Mouse (Mus musculus) limb, embryonic 13.5 days (tissue): ENCODE measurements around the gene Gm49336. TPM values are rescaled to one million over a fixed set of nuclear protein-coding genes. Genes with fewer than 3 reads are reported as not detected.

Experiments used
- ATAC-seq: fragments of 200-750 bp; cut with Nextera tagmentation; 2 replicates; pipeline ENCODE4 v1.8.0; 2017; ENCODE audit warnings: low read depth, moderate number of reproducible peaks, moderate TSS enrichment; ENCODE audit not compliant: low FRiP score
- H3K27ac ChIP-seq: fragments of 300-500 bp; sonication (generic); 2 replicates; pipeline ENCODE4 v1.5.1; 2015; ENCODE audit warnings: inconsistent platforms, mild to moderate bottlenecking, moderate library complexity
- H3K27me3 ChIP-seq: fragments of 300-500 bp; sonication (generic); 2 replicates; pipeline ENCODE4 v1.6.1; 2015; ENCODE audit warnings: mild to moderate bottlenecking, inconsistent platforms
- H3K36me3 ChIP-seq: fragments of 300-500 bp; sonication (generic); 2 replicates; pipeline ENCODE4 v1.6.1; 2015; ENCODE audit warnings: inconsistent platforms, mild to moderate bottlenecking, moderate library complexity
- H3K4me1 ChIP-seq: fragments of 300-500 bp; sonication (generic); 2 replicates; pipeline ENCODE4 v1.6.1; 2015; ENCODE audit warnings: inconsistent platforms
- H3K4me2 ChIP-seq: fragments of 300-500 bp; sonication (generic); replicated peaks from 2 replicates; pipeline ENCODE4 v1.6.1; 2015; ENCODE audit warnings: inconsistent platforms, mild to moderate bottlenecking, moderate library complexity
- H3K4me3 ChIP-seq: fragments of 300-500 bp; sonication (generic); 2 replicates; pipeline ENCODE4 v1.5.1; 2015; ENCODE audit warnings: moderate library complexity, mild to moderate bottlenecking, inconsistent platforms
- H3K9ac ChIP-seq: fragments of 300-500 bp; sonication (generic); 2 replicates; pipeline ENCODE4 v1.6.1; 2015; ENCODE audit warnings: mild to moderate bottlenecking, inconsistent platforms
- H3K9me3 ChIP-seq: fragments of 300-500 bp; sonication (generic); 2 replicates; pipeline ENCODE4 v1.6.1; 2016; ENCODE audit warnings: inconsistent platforms
- WGBS: fragments of 180-500 bp; shearing (Covaris S2); methylation state at CpG from one replicate; pipeline ENCODE4 v1.1.7; 2015; 5-methylcytosine and 5-hydroxymethylcytosine counted together
- polyA plus RNA-seq: library from polyadenylated mRNA; unstranded; fragments of >200 nt; fragmentation: Nextera tagmentation; extraction: Ambion mirVana; gene quantifications from 2 replicates; pipeline ENCODE4 v1.2.1, GENCODE M21; 2015

Gm49336 gene
- polyA plus RNA-seq, 1 experiment from 2014 or later = 51.6 TPM

- H3K4me1 ChIP-seq = peaks cover 13% of the 10 kb centered on the region
These were observed 11.0 kb upstream of the Gm49336 start for GRCm38 (mm10) chr14:60262316-60262715.

GRCm38 (mm10) chr14:60257851-60258250 lies 6.5 kb upstream of the Gm49336 start:
- Histone ChIP-seq H3K27me3 (no peaks in the 10 kb centered on the region), H3K36me3 (no peaks in the 10 kb centered on the region), H3K4me1 (no peaks in the 10 kb centered on the region), H3K9me3 (no peaks in the 10 kb centered on the region), H3K27ac (no peak overlapping the region), H3K4me3 (no peak overlapping the region), H3K4me2 (no peak overlapping the region), H3K9ac (no peak overlapping the region)
- ATAC-seq = no peak
- WGBS = 95% methylated on average over 1 of the region's 1 CpGs

More at GRCm38 (mm10) chr14:60262316-60262715, 11.0 kb upstream of the Gm49336 start:
- H3K9me3 ChIP-seq = no peaks in the 10 kb centered on the region
- H3K4me2 ChIP-seq = no peak overlapping the region
- ATAC-seq = no peak
- no peak overlapping the region for H3K27ac ChIP-seq
- no peaks in the 10 kb centered on the region for H3K36me3 ChIP-seq
- WGBS = 77% methylated on average over 7 of the region's 7 CpGs
- no peak overlapping the region; the same call in 1 of the 2 replicates for H3K9ac ChIP-seq
- H3K27me3 ChIP-seq = no peaks in the 10 kb centered on the region
- no peak overlapping the region for H3K4me3 ChIP-seq

GRCm38 (mm10) chr14:60257101-60257500 lies 5.8 kb upstream of the Gm49336 start:
- WGBS = 80% methylated on average over 4 of the region's 4 CpGs
- H3K4me1 ChIP-seq = peaks cover 5% of the 10 kb centered on the region
- no peaks in the 10 kb centered on the region for H3K36me3 ChIP-seq
- H3K27me3 ChIP-seq = no peaks in the 10 kb centered on the region
- ATAC-seq = no peak
- no peaks in the 10 kb centered on the region for H3K9me3 ChIP-seq
- no peak overlapping the region for H3K27ac ChIP-seq
- no peak overlapping the region for H3K4me2 ChIP-seq
- no peak overlapping the region for H3K4me3 ChIP-seq
- H3K9ac ChIP-seq = no peak overlapping the region

- H3K9ac ChIP-seq = 0 out of 2 replicates have a peak overlapping the region, but pooled peaks have one; percentile 1
- H3K36me3 ChIP-seq = no peaks in the 10 kb centered on the region
- 13% methylated on average over 3 of the region's 3 CpGs for WGBS
- H3K4me3 ChIP-seq = no peak overlapping the region
- no peak overlapping the region for H3K27ac ChIP-seq
- peaks cover 5% of the 10 kb centered on the region for H3K4me1 ChIP-seq
- no peaks in the 10 kb centered on the region for H3K27me3 ChIP-seq
- H3K9me3 ChIP-seq = no peaks in the 10 kb centered on the region
- H3K4me2 ChIP-seq = no peak overlapping the region
- no peak for ATAC-seq
These were observed 5.0 kb upstream of the Gm49336 start for GRCm38 (mm10) chr14:60256356-60256755.

- no peaks in the 10 kb centered on the region for H3K36me3 ChIP-seq
- H3K9me3 ChIP-seq = no peaks in the 10 kb centered on the region
- no peak overlapping the region for H3K4me3 ChIP-seq
- H3K4me2 ChIP-seq = no peak overlapping the region
- no peak for ATAC-seq
- no peak overlapping the region for H3K27ac ChIP-seq
- no peak overlapping the region for H3K9ac ChIP-seq
- H3K27me3 ChIP-seq = no peaks in the 10 kb centered on the region
- peaks cover 12% of the 10 kb centered on the region for H3K4me1 ChIP-seq
These were observed 3.5 kb upstream of the Gm49336 start for GRCm38 (mm10) chr14:60254774-60255173.

GRCm38 (mm10) chr14:60253466-60253865 lies 2.2 kb upstream of the Gm49336 start:
- H3K4me2 ChIP-seq = no peak overlapping the region
- H3K9ac ChIP-seq = no peak overlapping the region
- no peak overlapping the region for H3K27ac ChIP-seq
- no peaks in the 10 kb centered on the region for H3K27me3 ChIP-seq
- 88% methylated on average over 3 of the region's 3 CpGs for WGBS
- H3K9me3 ChIP-seq = no peaks in the 10 kb centered on the region
- H3K4me1 ChIP-seq = peaks cover 21% of the 10 kb centered on the region
- H3K4me3 ChIP-seq = no peak overlapping the region
- H3K36me3 ChIP-seq = no peaks in the 10 kb centered on the region
- ATAC-seq = no peak

GRCm38 (mm10) chr14:60252004-60253000 lies 995 bp upstream of the Gm49336 start:
- H3K4me2 ChIP-seq = peak overlapping the region; percentile 88
- H3K4me1 ChIP-seq = peaks cover 21% of the 10 kb centered on the region
- ATAC-seq = no peak
- no peaks in the 10 kb centered on the region; the same call in 1 of the 2 replicates for H3K36me3 ChIP-seq
- H3K9ac ChIP-seq = peak overlapping the region; percentile 82
- peak overlapping the region; percentile 97 for H3K4me3 ChIP-seq
- WGBS = 21% methylated on average over 15 of the region's 15 CpGs
- no peaks in the 10 kb centered on the region for H3K27me3 ChIP-seq
- H3K27ac ChIP-seq = peak overlapping the region; percentile 73
- H3K9me3 ChIP-seq = no peaks in the 10 kb centered on the region

- no peaks in the 10 kb centered on the region for H3K9me3 ChIP-seq
- H3K4me2 ChIP-seq = peak overlapping the region; percentile 88
- no peaks in the 10 kb centered on the region; the same call in 1 of the 2 replicates for H3K36me3 ChIP-seq
- ATAC-seq = peak; percentile 51
- H3K4me3 ChIP-seq = peak overlapping the region; percentile 97
- no peaks in the 10 kb centered on the region for H3K27me3 ChIP-seq
- peak overlapping the region; percentile 97 for H3K9ac ChIP-seq
- peak overlapping the region; percentile 72 for H3K27ac ChIP-seq
- H3K4me1 ChIP-seq = peaks cover 21% of the 10 kb centered on the region
- WGBS = under 1% methylated on average over 39 of the region's 39 CpGs
These were observed 428 bp downstream of the Gm49336 start for GRCm38 (mm10) chr14:60250879-60251278.

- H3K36me3 ChIP-seq = peaks cover 1% of the 10 kb centered on the region
- ATAC-seq = no peak
- H3K9me3 ChIP-seq = no peaks in the 10 kb centered on the region
- peak overlapping the region; percentile 88 for H3K4me2 ChIP-seq
- peak overlapping the region; percentile 97 for H3K4me3 ChIP-seq
- peak overlapping the region; percentile 97 for H3K9ac ChIP-seq
- WGBS = 25% methylated on average over 8 of the region's 8 CpGs
- no peak overlapping the region for H3K27ac ChIP-seq
- no peaks in the 10 kb centered on the region for H3K27me3 ChIP-seq
- peaks cover 21% of the 10 kb centered on the region for H3K4me1 ChIP-seq
These were observed 941 bp downstream of the Gm49336 start for GRCm38 (mm10) chr14:60250366-60250765.

GRCm38 (mm10) chr14:60238551-60238950 lies 12.8 kb downstream of the Gm49336 start:
- Histone ChIP-seq H3K4me2 (no peak overlapping the region), H3K9ac (no peak overlapping the region), H3K9me3 (no peaks in the 10 kb centered on the region), H3K27ac (no peak overlapping the region), H3K4me3 (no peak overlapping the region), H3K27me3 (no peaks in the 10 kb centered on the region), H3K36me3 (peaks cover 54% of the 10 kb centered on the region), H3K4me1 (no peaks in the 10 kb centered on the region)
- no peak for ATAC-seq
- WGBS = 84% methylated on average over 3 of the region's 3 CpGs

GRCm38 (mm10) chr14:60219886-60220285 lies 31.4 kb downstream of the Gm49336 start:
- peaks cover 36% of the 10 kb centered on the region for H3K36me3 ChIP-seq
- no peak overlapping the region for H3K4me2 ChIP-seq
- no peak overlapping the region for H3K4me3 ChIP-seq
- no peaks in the 10 kb centered on the region for H3K27me3 ChIP-seq
- WGBS = 93% methylated on average over 10 of the region's 10 CpGs
- no peaks in the 10 kb centered on the region for H3K4me1 ChIP-seq
- ATAC-seq = no peak
- H3K9ac ChIP-seq = no peak overlapping the region
- no peak overlapping the region for H3K27ac ChIP-seq
- no peaks in the 10 kb centered on the region for H3K9me3 ChIP-seq

- no peaks in the 10 kb centered on the region for H3K4me1 ChIP-seq
- no peak for ATAC-seq
- no peak overlapping the region for H3K9ac ChIP-seq
- H3K27ac ChIP-seq = no peak overlapping the region
- H3K36me3 ChIP-seq = peaks cover 32% of the 10 kb centered on the region
- H3K4me3 ChIP-seq = no peak overlapping the region
- no peak overlapping the region for H3K4me2 ChIP-seq
- WGBS = 97% methylated on average over 4 of the region's 4 CpGs
- no peaks in the 10 kb centered on the region for H3K9me3 ChIP-seq
- no peaks in the 10 kb centered on the region for H3K27me3 ChIP-seq
These were observed 33.7 kb downstream of the Gm49336 start for GRCm38 (mm10) chr14:60217616-60218015.
